Mouse (Mus musculus) megakaryocyte, embryonic 14.5 days (primary cell): ENCODE measurements at regions not wholly inside any gene's neighbourhood (a gene's known extent, or its start where the extent isn't known, plus 50 kb on each side); places are given as distances from the start of the nearest gene placed in this dataset.

Source experiments
- FLI1 ChIP-seq: IDR thresholded peaks from 2 replicates; pipeline ENCODE4 v1.6.1; 2012; ENCODE audit warnings: low read length, inconsistent platforms, mixed read lengths
- GATA1 ChIP-seq: IDR thresholded peaks from 3 replicates; pipeline ENCODE4 v1.6.1; 2012; ENCODE audit warnings: mixed read lengths, low read length, inconsistent platforms, borderline replicate concordance

DNA sequence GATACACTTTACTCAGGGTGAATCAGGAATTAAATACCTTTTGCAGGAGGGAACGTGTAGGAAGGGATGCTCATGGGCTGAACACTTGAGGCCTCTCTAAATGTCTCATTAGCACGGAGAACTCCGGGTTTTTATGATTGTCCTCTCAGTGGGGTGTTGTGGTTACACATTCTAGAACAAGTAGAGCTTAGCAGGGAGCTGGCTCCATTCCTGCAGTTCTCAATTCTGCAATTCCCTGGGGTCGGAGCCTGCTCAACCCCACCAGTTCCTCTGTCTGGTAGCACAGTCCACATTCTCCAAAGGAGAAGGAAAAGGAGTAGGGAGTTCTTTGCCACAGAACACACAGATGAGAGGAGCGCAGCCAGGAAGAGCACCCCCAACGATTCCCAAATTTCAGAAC is 409.9 kb downstream of the Nedd1 start:
- TF ChIP-seq GATA1 (no peak), FLI1 (no peak)
